Mouse (Mus musculus): ENCODE results near the gene Ank3.

Gene Ank3

GRCm38 (mm10) chr10:69478831-69479230, 80.3 kb downstream of the Ank3 start:
- DNase-seq: no peak

- DNase-seq: no peak
These were observed 86.7 kb downstream of the Ank3 start for GRCm38 (mm10) chr10:69485191-69485786.

- DNase-seq: no peak
These were observed 91.6 kb downstream of the Ank3 start for GRCm38 (mm10) chr10:69490182-69490581.

- DNase-seq: no peak
These were observed 93.4 kb downstream of the Ank3 start for GRCm38 (mm10) chr10:69491975-69492374.

- DNase-seq: no peak
These were observed 98.8 kb downstream of the Ank3 start for GRCm38 (mm10) chr10:69497382-69497781.

GRCm38 (mm10) chr10:69500171-69500860, 101.7 kb downstream of the Ank3 start:
- DNase-seq: no peak

GRCm38 (mm10) chr10:69503791-69504190, 105.2 kb downstream of the Ank3 start:
- DNase-seq: no peak

GRCm38 (mm10) chr10:69507719-69508118, 109.1 kb downstream of the Ank3 start:
- DNase-seq: no peak

GRCm38 (mm10) chr10:69510392-69510791, 111.8 kb downstream of the Ank3 start:
- no peak for DNase-seq

- no peak for DNase-seq
These were observed 112.7 kb downstream of the Ank3 start for GRCm38 (mm10) chr10:69511234-69511633.

GRCm38 (mm10) chr10:69521977-69522376, 123.4 kb downstream of the Ank3 start:
- no peak for DNase-seq

GRCm38 (mm10) chr10:69523202-69523601, 124.6 kb downstream of the Ank3 start:
- peak; percentile 13 for DNase-seq

- DNase-seq: no peak
These were observed 128.7 kb downstream of the Ank3 start for GRCm38 (mm10) chr10:69527318-69527717.

GRCm38 (mm10) chr10:69528746-69529145, 130.2 kb downstream of the Ank3 start:
- no peak for DNase-seq

GRCm38 (mm10) chr10:69530326-69530725, 131.8 kb downstream of the Ank3 start:
- DNase-seq: no peak

- no peak for DNase-seq
These were observed 133.0 kb downstream of the Ank3 start for GRCm38 (mm10) chr10:69531569-69531968.

GRCm38 (mm10) chr10:69532169-69532730, 133.7 kb downstream of the Ank3 start:
- no peak for DNase-seq

GRCm38 (mm10) chr10:69533505-69534388, 135.2 kb downstream of the Ank3 start:
- peak; percentile 26 for DNase-seq

GRCm38 (mm10) chr10:69534716-69535115, 136.1 kb downstream of the Ank3 start:
- DNase-seq: no peak

GRCm38 (mm10) chr10:69535123-69535930, 136.8 kb downstream of the Ank3 start:
- DNase-seq: no peak

GRCm38 (mm10) chr10:69535931-69536200, 137.3 kb downstream of the Ank3 start:
- no peak for DNase-seq

GRCm38 (mm10) chr10:69536372-69537075, 138.0 kb downstream of the Ank3 start:
- DNase-seq: no peak
